Mouse (Mus musculus): ENCODE data around the gene Degs2.

Gene Degs2

DNA sequence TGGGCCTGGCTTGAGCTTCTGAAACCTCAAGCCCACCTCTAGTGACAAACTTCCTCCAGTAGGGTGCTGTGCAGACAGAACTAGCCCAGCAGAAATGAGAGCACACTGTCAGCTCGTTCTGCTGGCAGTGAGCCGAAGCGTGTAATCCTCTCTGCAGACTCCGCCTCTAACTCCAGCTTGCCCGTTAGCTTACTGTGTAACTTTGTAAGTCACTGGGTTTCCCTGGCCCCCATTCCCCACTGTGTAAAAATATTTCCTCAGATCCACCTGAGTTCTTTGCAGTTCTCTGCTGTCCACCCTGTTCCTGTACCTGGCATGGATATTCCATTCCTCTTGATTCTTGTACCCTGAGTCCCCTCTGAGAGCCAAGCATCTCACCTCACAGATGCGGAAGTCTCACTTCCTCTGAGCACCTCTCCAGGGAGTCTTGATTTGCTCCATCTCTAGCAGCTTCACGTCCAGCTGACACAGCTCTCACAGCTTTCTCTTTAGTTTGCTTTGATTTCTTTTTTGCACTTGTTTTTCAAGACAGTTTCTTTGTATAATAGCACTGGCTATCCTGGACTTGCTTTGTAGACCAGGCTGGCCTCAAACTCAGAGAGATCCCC lies 51.0 kb downstream of the Degs2 start:
- DNase-seq, result peak; percentile 86 to 87

DNA sequence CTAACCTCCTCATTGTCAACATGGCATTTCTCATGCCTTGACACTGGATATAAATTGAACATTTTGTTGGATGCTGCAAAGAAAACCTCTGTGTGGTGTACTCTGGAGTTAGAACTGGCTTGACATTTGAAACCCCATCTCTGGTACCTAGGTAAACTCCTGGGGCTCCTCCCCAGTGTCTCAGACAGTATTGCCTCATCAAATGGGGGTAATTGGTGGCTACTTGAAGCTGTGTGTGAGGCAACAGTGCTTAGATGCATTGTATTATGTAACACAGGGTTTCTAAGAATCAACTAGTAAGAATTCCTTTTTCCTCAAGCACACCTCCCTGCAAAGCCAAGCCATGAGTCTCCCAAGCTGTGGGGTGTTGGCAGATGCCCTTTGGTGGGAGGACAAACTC lies 54.3 kb downstream of the Degs2 start:
- DNase-seq, result no peak

DNA sequence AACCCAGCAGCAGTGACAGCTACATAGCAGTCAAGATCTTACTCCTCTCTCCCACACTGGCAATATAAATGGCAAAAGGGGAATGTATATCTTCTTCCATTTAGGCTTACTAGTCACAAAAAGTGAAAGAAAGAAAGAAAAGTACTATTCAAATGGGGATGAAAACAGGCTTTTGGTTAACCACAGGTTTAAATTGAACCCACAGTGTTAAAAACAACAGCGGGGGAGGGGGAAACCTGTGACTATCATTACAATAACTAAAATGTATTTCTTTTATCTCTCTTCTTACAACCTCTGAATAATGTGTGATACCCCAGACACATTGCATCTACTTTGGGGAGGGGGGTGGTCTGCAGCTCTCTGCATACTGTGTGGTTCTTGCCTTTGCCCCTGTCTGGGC lies 55.9 kb downstream of the Degs2 start:
- no peak for DNase-seq

DNA sequence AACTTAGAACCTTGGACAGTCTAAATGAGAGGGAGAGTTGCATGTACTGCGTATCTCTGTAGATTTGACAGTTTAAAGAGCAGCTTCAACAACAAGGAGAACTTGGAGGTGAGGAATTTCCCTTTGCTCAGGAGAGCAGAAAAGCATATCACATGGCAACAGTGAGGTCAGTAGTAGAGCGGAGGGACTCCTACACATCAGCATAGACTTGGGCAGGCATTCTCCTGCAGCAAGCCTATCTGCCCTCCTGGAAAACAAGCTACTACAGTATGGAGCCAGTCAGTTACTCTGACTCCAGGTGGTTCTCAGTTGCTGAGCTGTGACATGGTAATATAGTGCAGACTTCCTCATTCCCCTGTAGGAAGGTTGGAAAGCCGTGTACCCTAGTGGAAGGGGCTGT lies 60.1 kb downstream of the Degs2 start:
- no peak for DNase-seq

DNA sequence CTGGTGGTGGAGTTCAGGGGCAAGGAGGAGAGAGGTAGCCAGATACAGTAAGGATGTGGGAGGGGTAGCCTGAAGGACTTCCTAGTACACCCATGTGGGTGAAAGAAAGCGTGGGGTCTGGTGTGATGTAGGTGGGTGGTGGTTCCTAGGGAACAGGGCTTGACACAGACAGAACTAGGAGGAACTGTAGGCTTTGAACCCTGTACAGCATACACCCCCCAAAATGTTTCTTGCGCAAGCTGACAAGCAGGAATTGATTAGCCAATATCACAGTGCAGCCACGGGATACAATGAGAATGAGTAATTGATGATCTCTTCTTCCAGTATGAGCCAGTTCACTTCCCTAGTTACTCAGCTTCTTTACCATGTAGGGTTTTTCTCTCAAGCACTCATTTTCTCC lies 63.0 kb downstream of the Degs2 start:
- DNase-seq, result no peak

DNA sequence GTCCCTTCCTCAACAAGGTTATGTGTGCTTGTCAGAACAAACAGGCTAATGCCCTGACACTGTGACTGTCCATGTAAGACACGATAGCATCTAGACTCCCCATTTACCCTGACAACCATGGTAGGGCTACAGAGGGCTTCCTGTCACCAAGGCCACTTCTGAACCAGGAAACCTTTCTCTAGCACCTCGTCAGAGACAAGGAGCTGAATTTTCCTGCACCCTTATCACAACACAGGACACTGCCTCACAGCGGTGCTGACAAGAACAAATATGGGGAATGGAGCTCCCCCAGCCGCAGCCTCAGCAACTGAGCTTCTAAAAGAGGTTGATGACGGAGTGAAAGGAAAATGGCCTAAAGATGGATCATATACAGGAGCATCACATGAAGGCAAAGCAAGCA lies 64.7 kb downstream of the Degs2 start:
- no peak for DNase-seq

DNA sequence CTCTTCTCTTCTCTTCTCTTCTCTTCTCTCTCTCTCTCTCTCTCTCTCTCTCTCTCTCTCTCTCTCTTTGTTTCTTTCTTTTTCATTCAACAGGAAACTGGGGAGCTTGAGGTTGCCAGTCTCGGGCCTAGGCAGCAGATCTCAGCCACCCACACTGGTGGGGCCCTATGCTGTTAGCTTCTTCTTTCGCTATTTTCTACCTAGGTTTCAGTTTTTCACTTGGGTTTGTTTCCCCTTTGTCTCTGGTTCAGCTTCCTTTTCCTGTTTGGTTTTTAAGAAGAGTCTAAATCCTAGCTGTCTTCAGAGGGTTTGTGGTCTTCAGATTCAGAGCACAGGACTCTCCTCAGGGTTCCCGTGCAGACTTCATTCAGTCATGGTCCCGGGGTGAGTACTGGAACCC lies 66.6 kb downstream of the Degs2 start:
- no peak for DNase-seq

DNA sequence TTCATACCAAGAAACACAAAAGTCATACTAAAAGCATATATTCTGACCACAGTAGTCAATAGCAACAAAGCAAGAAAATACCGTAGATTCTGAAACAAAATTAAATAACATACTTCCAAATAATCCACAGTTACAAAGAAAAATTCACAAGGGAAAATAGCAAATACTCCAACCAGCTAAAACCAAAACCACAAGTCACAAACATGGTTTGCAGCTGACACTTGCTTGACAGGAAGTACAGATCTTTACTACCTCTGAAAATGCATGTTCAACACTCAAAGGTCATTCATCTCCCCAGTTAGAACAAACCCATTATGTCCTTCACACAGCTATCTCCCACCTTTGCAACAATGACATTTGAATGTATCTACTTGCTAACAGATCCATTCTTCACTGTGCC lies 68.1 kb downstream of the Degs2 start:
- DNase-seq, result no peak

DNA sequence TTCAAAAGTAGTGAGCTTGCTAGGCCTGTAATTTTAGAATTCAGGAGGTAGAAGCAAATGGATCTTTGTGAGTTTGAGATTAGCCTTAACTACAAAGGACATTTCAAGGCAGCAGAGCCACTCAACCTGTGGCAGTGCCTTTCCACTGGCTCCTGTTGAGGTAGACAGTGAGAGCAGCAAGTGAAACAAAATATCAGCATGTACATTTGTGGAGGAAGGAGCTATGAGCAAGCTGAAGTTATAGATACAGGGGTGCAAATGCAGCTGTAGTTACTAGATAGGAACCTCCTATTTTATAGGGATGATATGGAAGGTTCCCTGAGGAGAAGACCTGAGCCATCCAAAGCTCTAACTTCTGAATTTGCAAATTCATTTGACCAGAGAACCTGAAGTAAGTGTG lies 69.6 kb downstream of the Degs2 start:
- DNase-seq, result no peak

DNA sequence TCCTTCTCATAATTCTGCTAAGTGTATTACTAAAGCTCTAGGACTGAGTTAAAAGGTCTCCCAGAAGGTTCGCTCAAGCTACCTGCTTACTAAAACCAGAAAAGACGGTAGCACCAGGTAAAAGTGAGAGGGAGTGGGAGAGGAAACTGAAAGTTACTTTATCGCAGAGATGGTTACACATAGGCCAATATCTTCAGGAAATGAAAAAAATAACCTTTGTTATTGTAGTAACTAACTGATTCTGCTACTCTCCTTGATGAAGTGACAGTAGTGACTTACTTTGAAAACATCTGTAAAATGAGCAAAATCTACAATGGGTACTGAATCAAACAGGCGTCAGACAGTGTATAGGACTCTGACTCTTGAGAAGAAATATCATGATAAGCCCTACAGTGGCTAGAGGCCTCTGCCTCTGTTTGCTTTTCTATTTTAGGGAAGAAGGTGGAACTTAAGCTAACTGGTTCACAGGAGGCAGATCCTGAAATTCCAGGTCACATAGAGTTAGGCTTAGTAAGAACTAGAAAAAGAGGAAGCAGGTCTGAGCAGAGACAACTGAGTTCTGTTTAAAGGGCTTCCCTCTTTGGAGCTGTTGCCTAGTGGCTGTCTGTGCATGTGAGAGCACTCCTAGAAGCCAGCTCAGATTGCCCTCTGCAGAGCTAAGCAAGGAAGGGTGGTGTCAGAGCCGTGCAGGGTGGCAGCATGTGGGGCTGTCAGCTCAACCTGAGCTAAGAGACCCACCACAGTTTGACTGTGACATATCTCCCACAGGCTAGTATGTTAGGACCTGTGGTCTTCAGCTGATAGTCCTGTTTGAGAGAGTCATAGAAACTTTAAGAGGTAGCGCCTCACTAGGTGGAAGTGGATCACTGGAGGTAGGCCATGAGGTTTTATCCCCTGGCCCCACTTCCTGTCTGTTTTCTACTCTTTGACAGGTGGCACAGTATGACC lies 71.1 kb downstream of the Degs2 start:
- no peak for DNase-seq

DNA sequence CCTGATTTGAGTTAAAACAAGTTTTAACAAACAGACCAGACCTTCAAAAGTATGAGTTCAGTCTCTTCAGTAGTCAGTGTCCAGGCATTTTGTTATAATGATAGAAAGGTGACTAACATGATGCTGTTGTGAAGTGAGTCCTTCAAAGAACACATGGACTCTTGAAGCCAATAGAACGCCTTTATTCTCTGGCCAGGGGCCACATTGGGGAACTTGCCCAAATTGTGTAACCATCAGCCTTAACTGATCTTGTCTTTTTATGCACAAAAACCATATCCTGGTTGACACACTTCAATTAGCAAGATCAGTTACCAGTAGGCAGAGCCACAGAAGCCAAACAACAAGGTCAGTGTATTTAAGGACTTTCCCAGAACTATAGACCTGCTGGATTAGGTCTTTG lies 72.6 kb downstream of the Degs2 start:
- DNase-seq, result no peak
